Mouse (Mus musculus): ENCODE results near the gene Armh1.
"Not testable (repeated sequence)": the region's sequence is repeated elsewhere in the genome, so short reads cannot be mapped to it uniquely, and the experiment has no call there.

Gene Armh1

GRCm38 (mm10) chr4:117221836-117222235, 30.1 kb downstream of the Armh1 start:
- DNase-seq (ENCODE audit: low read depth) = no peak

GRCm38 (mm10) chr4:117220741-117221515, 31.0 kb downstream of the Armh1 start:
- no peak for DNase-seq (ENCODE audit: low read depth)

- peak; percentile 87 for DNase-seq (ENCODE audit: low read depth)
Observed at GRCm38 (mm10) chr4:117218517-117219219, 33.3 kb downstream of the Armh1 start.

- peak; percentile 35 for DNase-seq (ENCODE audit: low read depth)
Observed at GRCm38 (mm10) chr4:117217029-117217428, 34.9 kb downstream of the Armh1 start.

- no peak for DNase-seq (ENCODE audit: low read depth)
Observed at GRCm38 (mm10) chr4:117214250-117214649, 37.7 kb downstream of the Armh1 start.

- peak; percentile 92 for DNase-seq (ENCODE audit: low read depth)
Observed at GRCm38 (mm10) chr4:117210147-117211074, 41.5 kb downstream of the Armh1 start.

GRCm38 (mm10) chr4:117209592-117209991, 42.3 kb downstream of the Armh1 start:
- DNase-seq (ENCODE audit: low read depth) = no peak

- DNase-seq (ENCODE audit: low read depth) = no peak
Observed at GRCm38 (mm10) chr4:117202992-117203354, 49.0 kb downstream of the Armh1 start.

- DNase-seq (ENCODE audit: low read depth) = peak; percentile 80
Observed at GRCm38 (mm10) chr4:117202046-117202991, 49.6 kb downstream of the Armh1 start.

- DNase-seq (ENCODE audit: low read depth) = no peak
Observed at GRCm38 (mm10) chr4:117191804-117192203, 60.1 kb downstream of the Armh1 start.

- DNase-seq (ENCODE audit: low read depth) = peak; percentile 60
Observed at GRCm38 (mm10) chr4:117190660-117191059, 61.3 kb downstream of the Armh1 start.

- DNase-seq (ENCODE audit: low read depth) = peak; percentile 84
Observed at GRCm38 (mm10) chr4:117189856-117190543, 61.9 kb downstream of the Armh1 start.

GRCm38 (mm10) chr4:117189382-117189855, 62.5 kb downstream of the Armh1 start:
- peak; percentile 96 for DNase-seq (ENCODE audit: low read depth)

GRCm38 (mm10) chr4:117188969-117189368, 63.0 kb downstream of the Armh1 start:
- peak; percentile 22 for DNase-seq (ENCODE audit: low read depth)

GRCm38 (mm10) chr4:117182759-117183096, 69.2 kb downstream of the Armh1 start:
- not testable (repeated sequence) for DNase-seq (ENCODE audit: low read depth)

GRCm38 (mm10) chr4:117181863-117182758, 69.8 kb downstream of the Armh1 start, which contains the start of gene Kif2c:
TSS of gene Kif2c (minus strand) at chr4:117182639.
- peak; percentile 98 for DNase-seq (ENCODE audit: low read depth)

GRCm38 (mm10) chr4:117169936-117170335, 82.0 kb downstream of the Armh1 start:
- no peak for DNase-seq (ENCODE audit: low read depth)
